Mouse (Mus musculus) liver, adult 2 months (tissue): Measurements from ENCODE around the gene C2cd5.

Experiments used
- CTCF ChIP-seq: fragments of 200-500 bp; IDR thresholded peaks from 2 replicates; pipeline ENCODE4 v1.5.1; 2011; ENCODE audit warnings: low read depth, low read length, control low read depth
- POLR2A ChIP-seq: fragments of 200-500 bp; IDR thresholded peaks from 2 replicates; pipeline ENCODE4 v1.6.1; 2011; ENCODE audit warnings: low read length, control low read depth; ENCODE audit not compliant: insufficient read depth; ENCODE audit errors: extremely low read depth

DNA sequence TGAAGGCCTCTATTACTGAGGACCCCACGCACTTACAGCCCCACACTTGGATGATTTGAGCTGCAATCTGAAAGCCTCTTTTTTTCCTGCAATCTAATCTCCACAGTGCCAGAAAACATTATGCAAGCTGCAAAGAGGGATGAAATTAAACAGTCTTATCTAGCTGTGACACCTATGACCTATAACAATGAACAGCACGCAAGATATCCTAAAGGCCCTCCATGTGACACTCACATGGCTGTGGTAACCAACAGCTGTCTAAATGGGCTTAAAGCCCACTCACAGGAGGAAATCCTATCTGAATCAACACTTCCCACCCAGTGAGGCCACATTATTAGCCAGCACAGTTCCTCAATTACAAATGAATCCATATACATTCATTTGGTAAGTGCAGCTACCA is 35.9 kb downstream of the C2cd5 start:
- no peak for TF ChIP-seq POLR2A
- TF ChIP-seq CTCF, result no peak
